Mouse (Mus musculus): ENCODE data around the gene Ssh1.

The Ssh1 gene

GRCm38 (mm10) chr5:113992339-113992831 is 1.3 kb downstream of the Ssh1 start:
- peak; percentile 74 for DNase-seq (ENCODE audit: low read depth)

GRCm38 (mm10) chr5:113991141-113991540 is 2.6 kb downstream of the Ssh1 start:
- DNase-seq (ENCODE audit: low read depth), result no peak

GRCm38 (mm10) chr5:113990593-113990992 is 3.1 kb downstream of the Ssh1 start:
- DNase-seq (ENCODE audit: low read depth), result no peak

- DNase-seq (ENCODE audit: low read depth), result peak; percentile 75
These were observed 4.2 kb downstream of the Ssh1 start for GRCm38 (mm10) chr5:113989437-113990024.

- DNase-seq (ENCODE audit: low read depth), result no peak
These were observed 7.3 kb downstream of the Ssh1 start for GRCm38 (mm10) chr5:113986182-113986961.

- DNase-seq (ENCODE audit: low read depth), result no peak
These were observed 8.0 kb downstream of the Ssh1 start for GRCm38 (mm10) chr5:113985737-113986136.

GRCm38 (mm10) chr5:113984025-113984740 is 9.5 kb downstream of the Ssh1 start:
- peak; percentile 74 for DNase-seq (ENCODE audit: low read depth)

GRCm38 (mm10) chr5:113983541-113983940 is 10.2 kb downstream of the Ssh1 start:
- no peak for DNase-seq (ENCODE audit: low read depth)

GRCm38 (mm10) chr5:113981843-113982242 is 11.9 kb downstream of the Ssh1 start:
- DNase-seq (ENCODE audit: low read depth), result no peak

GRCm38 (mm10) chr5:113981171-113981570 is 12.5 kb downstream of the Ssh1 start:
- DNase-seq (ENCODE audit: low read depth), result no peak

- no peak for DNase-seq (ENCODE audit: low read depth)
These were observed 13.2 kb downstream of the Ssh1 start for GRCm38 (mm10) chr5:113980511-113980910.

- DNase-seq (ENCODE audit: low read depth), result peak; percentile 62
These were observed 16.4 kb downstream of the Ssh1 start for GRCm38 (mm10) chr5:113977309-113977708.

- no peak for DNase-seq (ENCODE audit: low read depth)
These were observed 17.1 kb downstream of the Ssh1 start for GRCm38 (mm10) chr5:113976597-113976996.

GRCm38 (mm10) chr5:113975538-113976215 is 18.0 kb downstream of the Ssh1 start:
- no peak for DNase-seq (ENCODE audit: low read depth)

- no peak for DNase-seq (ENCODE audit: low read depth)
These were observed 19.1 kb downstream of the Ssh1 start for GRCm38 (mm10) chr5:113974576-113974975.

GRCm38 (mm10) chr5:113973790-113974189 is 19.9 kb downstream of the Ssh1 start:
- no peak for DNase-seq (ENCODE audit: low read depth)

- peak; percentile 74 for DNase-seq (ENCODE audit: low read depth)
These were observed 20.8 kb downstream of the Ssh1 start for GRCm38 (mm10) chr5:113972589-113973515.

- no peak for DNase-seq (ENCODE audit: low read depth)
These were observed 22.2 kb downstream of the Ssh1 start for GRCm38 (mm10) chr5:113971434-113971960.

- DNase-seq (ENCODE audit: low read depth), result no peak
These were observed 25.3 kb downstream of the Ssh1 start for GRCm38 (mm10) chr5:113968371-113968770.

GRCm38 (mm10) chr5:113966452-113967150 is 27.1 kb downstream of the Ssh1 start:
- no peak for DNase-seq (ENCODE audit: low read depth)
